Mouse (Mus musculus): Measurements from ENCODE around the gene Csk. TPM values are rescaled to one million over a fixed set of nuclear protein-coding genes. Genes with fewer than 3 reads are reported as not detected.

Csk gene
- polyA plus RNA-seq, 1 experiment from 2014 or later = 38.2 TPM

- Histone ChIP-seq H3K36me3 (ENCODE audit: control insufficient read depth, insufficient read depth, low read length) (peaks cover 13% of the 10 kb centered on the region), H3K9ac (ENCODE audit: low read depth, low read length) (0 out of 2 replicates have a peak overlapping the region, but pooled peaks have one; percentile 18), H3K4me2 (ENCODE audit: low read length) (no peak overlapping the region), H3K4me3 (ENCODE audit: low read depth, low read length) (no peak overlapping the region), H3K27me3 (ENCODE audit: control insufficient read depth, insufficient read depth, low read depth, low read length) (no peaks in the 10 kb centered on the region), H3K9me3 (replicated peaks; ENCODE audit: control insufficient read depth, low read length, poor library complexity, severe bottlenecking) (no peaks in the 10 kb centered on the region), H3K27ac (ENCODE audit: low read length) (no peak overlapping the region), H3K4me1 (ENCODE audit: control insufficient read depth, insufficient read depth, low read length) (peaks cover 10% of the 10 kb centered on the region; the same call in 1 of the 2 replicates)
- ATAC-seq = no peak
- WGBS = 54% methylated on average over 12 of the region's 12 CpGs
Observed at GRCm38 (mm10) chr9:57593454-57594173, 59.8 kb downstream of the Csk start.

- ATAC-seq = no peak
- Histone ChIP-seq H3K36me3 (ENCODE audit: control insufficient read depth, insufficient read depth, low read length) (peaks cover 16% of the 10 kb centered on the region), H3K9ac (ENCODE audit: low read depth, low read length) (no peak overlapping the region), H3K4me3 (ENCODE audit: low read depth, low read length) (no peak overlapping the region), H3K4me1 (ENCODE audit: control insufficient read depth, insufficient read depth, low read length) (peaks cover 10% of the 10 kb centered on the region; the same call in 1 of the 2 replicates), H3K27ac (ENCODE audit: low read length) (no peak overlapping the region), H3K4me2 (ENCODE audit: low read length) (peak overlapping the region; percentile 90; the same call in 1 of the 2 replicates), H3K27me3 (ENCODE audit: control insufficient read depth, insufficient read depth, low read depth, low read length) (no peaks in the 10 kb centered on the region), H3K9me3 (replicated peaks; ENCODE audit: control insufficient read depth, low read length, poor library complexity, severe bottlenecking) (no peaks in the 10 kb centered on the region)
- 38% methylated on average over 5 of the region's 5 CpGs for WGBS
Observed at GRCm38 (mm10) chr9:57590726-57591125, 62.7 kb downstream of the Csk start.

DNA sequence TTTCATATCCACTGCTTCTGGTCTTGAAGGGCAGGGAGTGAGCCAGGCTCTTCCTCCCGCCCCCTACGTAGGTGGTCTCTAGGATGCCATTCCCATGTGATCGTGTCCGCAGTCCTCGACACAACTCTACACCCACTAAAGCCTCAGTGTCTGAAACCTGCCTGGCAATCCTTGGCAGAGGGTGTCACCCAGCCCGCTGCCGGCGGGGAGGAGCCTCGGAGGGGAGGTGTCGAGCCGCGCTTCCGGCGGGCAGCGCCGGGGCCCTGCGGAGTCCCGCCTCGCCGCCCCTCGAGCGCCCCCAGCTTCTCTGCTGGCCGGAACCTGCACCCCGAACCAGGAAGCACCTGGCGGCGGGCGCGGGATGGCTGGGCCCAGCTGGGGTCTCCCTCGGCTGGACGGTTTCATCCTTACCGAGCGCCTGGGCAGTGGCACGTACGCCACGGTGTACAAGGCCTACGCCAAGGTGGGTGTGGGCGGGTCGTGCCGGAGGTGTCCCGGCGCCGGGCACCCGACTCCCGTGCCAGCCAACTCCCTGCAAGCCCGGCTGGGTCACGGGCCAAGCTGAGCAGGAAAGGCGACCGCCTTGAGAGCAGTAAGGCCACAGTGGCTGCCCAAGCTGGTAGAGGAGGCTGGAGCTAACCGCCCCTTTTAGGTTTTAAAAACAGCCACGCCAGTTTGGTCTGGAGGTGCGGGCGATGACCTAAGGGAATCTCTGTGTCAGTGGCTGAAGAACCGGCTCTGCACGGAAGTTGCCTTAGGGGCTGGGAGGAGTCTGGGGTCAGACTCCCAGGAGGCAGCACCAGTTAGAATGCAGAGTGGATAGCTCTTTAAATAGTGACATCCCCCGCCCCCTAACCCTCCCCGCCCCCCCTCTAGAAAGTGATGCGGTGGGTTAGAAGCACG lies 64.0 kb downstream of the Csk start, which contains the start of gene Ulk3:
Ulk3 (plus strand) TSS at position 229 of the 903 bp plus-strand sequence.
- H3K36me3 ChIP-seq (ENCODE audit: control insufficient read depth, insufficient read depth, low read length) = peaks cover 22% of the 10 kb centered on the region

GRCm38 (mm10) chr9:57584991-57585390 lies 68.4 kb downstream of the Csk start:
- H3K4me3 ChIP-seq (ENCODE audit: low read depth, low read length) = no peak overlapping the region
- H3K27ac ChIP-seq (ENCODE audit: low read length) = no peak overlapping the region
- WGBS = 86% methylated on average over 3 of the region's 3 CpGs
- H3K4me1 ChIP-seq (ENCODE audit: control insufficient read depth, insufficient read depth, low read length) = peaks cover 6% of the 10 kb centered on the region; the same call in 1 of the 2 replicates
- ATAC-seq = no peak
- H3K9ac ChIP-seq (ENCODE audit: low read depth, low read length) = no peak overlapping the region
- H3K9me3 ChIP-seq (replicated peaks; ENCODE audit: control insufficient read depth, low read length, poor library complexity, severe bottlenecking) = no peaks in the 10 kb centered on the region
- peaks cover 34% of the 10 kb centered on the region for H3K36me3 ChIP-seq (ENCODE audit: control insufficient read depth, insufficient read depth, low read length)
- H3K4me2 ChIP-seq (ENCODE audit: low read length) = no peak overlapping the region
- H3K27me3 ChIP-seq (ENCODE audit: control insufficient read depth, insufficient read depth, low read depth, low read length) = no peaks in the 10 kb centered on the region

More for the DNA sequence above, 64.0 kb downstream of the Csk start, which contains the start of gene Ulk3:
- WGBS = under 1% methylated on average over 57 of the region's 58 CpGs
- H3K27ac ChIP-seq (ENCODE audit: low read length) = peak within 1 kb of the TSS; percentile 82
- H3K27me3 ChIP-seq (ENCODE audit: control insufficient read depth, insufficient read depth, low read depth, low read length) = no peaks in the 10 kb centered on the region
- H3K4me3 ChIP-seq (ENCODE audit: low read depth, low read length) = peak within 1 kb of the TSS; percentile 66
- peak; percentile 88 for ATAC-seq
- no peaks in the 10 kb centered on the region for H3K9me3 ChIP-seq (replicated peaks; ENCODE audit: control insufficient read depth, low read length, poor library complexity, severe bottlenecking)
- H3K9ac ChIP-seq (ENCODE audit: low read depth, low read length) = peak within 1 kb of the TSS; percentile 89
- H3K4me2 ChIP-seq (ENCODE audit: low read length) = peak within 1 kb of the TSS; percentile 90
- H3K4me1 ChIP-seq (ENCODE audit: control insufficient read depth, insufficient read depth, low read length) = peaks cover 10% of the 10 kb centered on the region; the same call in 1 of the 2 replicates

- H3K4me3 ChIP-seq (ENCODE audit: low read depth, low read length) = no peak overlapping the region
- ATAC-seq = no peak
- H3K36me3 ChIP-seq (ENCODE audit: control insufficient read depth, insufficient read depth, low read length) = peaks cover 25% of the 10 kb centered on the region
- no peak overlapping the region for H3K27ac ChIP-seq (ENCODE audit: low read length)
- 91% methylated on average over 6 of the region's 6 CpGs for WGBS
- H3K4me2 ChIP-seq (ENCODE audit: low read length) = no peak overlapping the region
- no peaks in the 10 kb centered on the region for H3K4me1 ChIP-seq (ENCODE audit: control insufficient read depth, insufficient read depth, low read length)
- H3K9me3 ChIP-seq (replicated peaks; ENCODE audit: control insufficient read depth, low read length, poor library complexity, severe bottlenecking) = no peaks in the 10 kb centered on the region
- H3K9ac ChIP-seq (ENCODE audit: low read depth, low read length) = no peak overlapping the region
- no peaks in the 10 kb centered on the region for H3K27me3 ChIP-seq (ENCODE audit: control insufficient read depth, insufficient read depth, low read depth, low read length)
Observed at GRCm38 (mm10) chr9:57577144-57577849, 76.1 kb downstream of the Csk start.

Other genes starting within 250 kb of the Csk start
- gene Ppcdc, start 213.5 kb downstream of the Csk start, polyA plus RNA-seq (2015; fragmentation: Nextera tagmentation; extraction: Ambion mirVana) = 24.0 and 25.5 TPM in 2 replicates
- 168 and 191 TPM in 2 replicates for gene Scamp5, start 185.6 kb downstream of the Csk start, polyA plus RNA-seq (2015; fragmentation: Nextera tagmentation; extraction: Ambion mirVana)
- gene Rpp25, start 149.6 kb downstream of the Csk start, polyA plus RNA-seq (2015; fragmentation: Nextera tagmentation; extraction: Ambion mirVana) = 24.7 and 30.0 TPM in 2 replicates
- gene Cox5a, start 132.4 kb downstream of the Csk start, polyA plus RNA-seq (2015; fragmentation: Nextera tagmentation; extraction: Ambion mirVana) = 818 and 833 TPM in 2 replicates
- 23.2 and 24.2 TPM in 2 replicates for gene Fam219b, start 116.1 kb downstream of the Csk start, polyA plus RNA-seq (2015; fragmentation: Nextera tagmentation; extraction: Ambion mirVana)
- 75.4 and 77.6 TPM in 2 replicates for gene Mpi, start 100.9 kb downstream of the Csk start, polyA plus RNA-seq (2015; fragmentation: Nextera tagmentation; extraction: Ambion mirVana)
- 44.1 and 44.2 TPM in 2 replicates for gene Scamp2, start 92.7 kb downstream of the Csk start, polyA plus RNA-seq (2015; fragmentation: Nextera tagmentation; extraction: Ambion mirVana)
- 29.5 and 38.3 TPM in 2 replicates for gene Ulk3, start 64.2 kb downstream of the Csk start, polyA plus RNA-seq (2015; fragmentation: Nextera tagmentation; extraction: Ambion mirVana)
- gene Cplx3, start 47.4 kb downstream of the Csk start, polyA plus RNA-seq (2015; fragmentation: Nextera tagmentation; extraction: Ambion mirVana) = 0.46 and 1.3 TPM in 2 replicates
- gene Lman1l, start 32.9 kb downstream of the Csk start, polyA plus RNA-seq (2015; fragmentation: Nextera tagmentation; extraction: Ambion mirVana) = not detected in 2 replicates
- gene Cyp1a2, start 30.1 kb upstream of the Csk start, polyA plus RNA-seq (2015; fragmentation: Nextera tagmentation; extraction: Ambion mirVana) = not detected in 2 replicates
- 0.06 and 0.12 TPM in 2 replicates for gene Cyp1a1, start 34.3 kb upstream of the Csk start, polyA plus RNA-seq (2015; fragmentation: Nextera tagmentation; extraction: Ambion mirVana)
- gene Edc3, start 54.9 kb upstream of the Csk start, polyA plus RNA-seq (2015; fragmentation: Nextera tagmentation; extraction: Ambion mirVana) = 31.8 and 34.7 TPM in 2 replicates
- 58.8 and 62.9 TPM in 2 replicates for gene Clk3, start 112.2 kb upstream of the Csk start, polyA plus RNA-seq (2015; fragmentation: Nextera tagmentation; extraction: Ambion mirVana)
- 6.6 and 9.1 TPM in 2 replicates for gene Arid3b, start 183.2 kb upstream of the Csk start, polyA plus RNA-seq (2015; fragmentation: Nextera tagmentation; extraction: Ambion mirVana)